Mouse (Mus musculus): ENCODE results near the gene Tcp11l1. TPM values are rescaled to one million over a fixed set of nuclear protein-coding genes. Genes with fewer than 3 reads are reported as not detected.

The Tcp11l1 gene
- 58.3 and 58.7 TPM in 2 replicates for polyA plus RNA-seq (2016; fragmentation: Nextera tagmentation; extraction: Ambion mirVana)

DNA sequence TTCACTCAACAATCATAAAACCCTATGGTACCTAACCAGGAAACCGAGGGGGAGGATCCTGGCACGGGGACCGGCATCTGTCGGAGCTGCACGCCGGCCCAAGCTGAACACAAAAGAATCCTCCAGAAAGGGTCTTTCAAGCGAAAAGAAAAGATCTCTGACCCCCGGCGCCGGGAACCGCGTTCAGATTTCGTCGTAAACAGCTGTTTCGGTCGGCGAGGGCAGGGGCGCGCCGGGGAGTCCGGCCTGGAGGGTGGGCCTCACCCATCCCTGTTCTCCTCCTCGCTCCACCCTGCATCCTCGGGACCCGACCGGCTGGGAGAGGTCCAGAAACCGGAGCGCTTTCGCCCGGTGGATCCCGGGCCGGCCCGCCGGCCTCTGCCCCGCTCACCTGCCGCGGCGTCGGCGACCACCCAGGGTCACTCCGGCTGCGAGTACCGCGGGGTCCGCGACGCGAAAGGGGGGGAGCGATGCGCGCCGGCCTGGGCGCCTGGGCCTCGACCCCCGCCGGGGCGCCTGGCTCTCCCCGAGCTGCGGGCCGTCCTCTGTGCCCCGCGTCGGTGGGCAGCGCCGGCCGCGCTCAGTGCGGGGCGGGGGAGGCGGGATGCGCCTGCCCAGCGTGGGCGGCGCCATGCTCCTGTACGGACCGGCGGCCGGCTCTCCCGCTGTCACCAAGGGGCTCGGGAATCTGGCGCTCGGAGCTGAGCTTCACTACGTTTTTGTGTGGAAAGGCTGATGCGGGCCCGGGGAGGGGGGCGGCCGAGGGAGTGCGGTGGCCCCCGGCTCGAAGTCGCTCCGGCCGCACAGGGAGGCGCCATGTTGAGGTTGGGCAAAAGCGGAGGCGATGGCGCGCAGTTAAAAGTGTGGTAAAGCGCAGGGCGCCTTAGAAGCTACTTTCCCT is at the start of gene Tcp11l1:
Tcp11l1 (minus strand) TSS at position 585 of the 901 bp plus-strand sequence.
- DNase-seq (ENCODE audit: low spot score): peak; percentile 78
- Histone ChIP-seq H3K9me3 (replicated peaks) (no peaks in the 10 kb centered on the region), H3K4me1 (peaks cover 38% of the 10 kb centered on the region), H3K36me3 (peaks cover 10% of the 10 kb centered on the region; the same call in 1 of the 2 replicates), H3K27me3 (ENCODE audit: low read depth, poor library complexity, severe bottlenecking) (peaks cover 9% of the 10 kb centered on the region; the same call in 1 of the 2 replicates), H3K27ac (replicated peaks) (peak within 1 kb of the TSS; percentile 98), H3K4me3 (peak within 1 kb of the TSS; percentile 91)
- under 1% methylated on average over 97 of the region's 99 CpGs for WGBS

DNA sequence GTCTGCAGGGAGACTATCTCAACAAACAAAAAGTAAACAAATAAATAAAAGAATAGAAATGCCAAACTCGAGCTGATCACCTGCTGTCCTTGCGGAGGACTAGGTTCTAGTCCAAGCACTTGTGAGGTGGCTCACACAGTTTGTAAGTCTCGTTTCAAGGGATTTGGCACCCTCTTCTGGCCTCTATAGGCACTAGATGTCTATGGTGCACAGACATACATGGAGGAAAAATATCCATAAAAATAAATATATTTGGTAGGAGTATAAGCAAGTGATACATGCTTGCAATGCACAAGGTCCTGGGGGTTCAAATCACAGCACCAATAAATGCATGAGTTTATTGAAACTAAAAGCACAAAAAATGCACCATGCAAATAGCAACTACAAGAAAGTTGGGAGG is 38.6 kb upstream of the Tcp11l1 start:
- DNase-seq (ENCODE audit: low spot score): no peak
- no peaks in the 10 kb centered on the region for H3K9me3 ChIP-seq (replicated peaks)
- no peak overlapping the region for H3K4me3 ChIP-seq
- no peak overlapping the region for H3K27ac ChIP-seq (replicated peaks)
- no peaks in the 10 kb centered on the region for H3K27me3 ChIP-seq (ENCODE audit: low read depth, poor library complexity, severe bottlenecking)
- peaks cover 6% of the 10 kb centered on the region for H3K36me3 ChIP-seq
- 70% methylated on average over 3 of the region's 3 CpGs for WGBS
- H3K4me1 ChIP-seq: no peaks in the 10 kb centered on the region

DNA sequence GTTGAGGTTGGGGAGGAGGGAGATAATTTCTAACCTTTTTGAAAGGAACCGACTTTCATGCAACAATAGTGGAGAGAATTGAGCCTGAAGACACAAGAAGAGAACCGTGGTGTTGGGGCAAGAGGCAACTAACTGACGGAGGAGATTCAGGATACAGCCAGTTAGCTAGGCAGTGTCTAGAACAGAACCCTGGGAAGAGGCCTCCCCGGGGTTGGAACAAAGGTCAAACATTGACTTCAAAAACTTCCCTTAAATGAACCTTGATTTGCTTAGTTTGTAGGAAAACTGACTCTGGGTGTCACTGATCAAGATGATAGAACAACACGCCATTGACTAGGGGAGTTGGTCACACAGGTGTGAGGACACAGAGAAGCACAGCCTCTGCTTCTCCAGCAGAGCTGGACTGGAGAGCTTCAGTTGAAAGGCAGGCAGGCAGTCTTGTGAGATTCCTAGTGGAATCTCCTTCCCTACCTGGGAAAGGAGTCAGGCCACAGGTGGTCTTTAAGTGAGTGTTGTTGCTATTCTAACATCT is 36.7 kb upstream of the Tcp11l1 start:
- Histone ChIP-seq H3K27me3 (ENCODE audit: low read depth, poor library complexity, severe bottlenecking) (peaks cover 6% of the 10 kb centered on the region), H3K27ac (replicated peaks) (no peak overlapping the region), H3K9me3 (replicated peaks) (no peaks in the 10 kb centered on the region), H3K4me1 (no peaks in the 10 kb centered on the region), H3K36me3 (peaks cover 6% of the 10 kb centered on the region), H3K4me3 (no peak overlapping the region)
- WGBS: 81% methylated on average over 5 of the region's 5 CpGs
- no peak for DNase-seq (ENCODE audit: low spot score)

DNA sequence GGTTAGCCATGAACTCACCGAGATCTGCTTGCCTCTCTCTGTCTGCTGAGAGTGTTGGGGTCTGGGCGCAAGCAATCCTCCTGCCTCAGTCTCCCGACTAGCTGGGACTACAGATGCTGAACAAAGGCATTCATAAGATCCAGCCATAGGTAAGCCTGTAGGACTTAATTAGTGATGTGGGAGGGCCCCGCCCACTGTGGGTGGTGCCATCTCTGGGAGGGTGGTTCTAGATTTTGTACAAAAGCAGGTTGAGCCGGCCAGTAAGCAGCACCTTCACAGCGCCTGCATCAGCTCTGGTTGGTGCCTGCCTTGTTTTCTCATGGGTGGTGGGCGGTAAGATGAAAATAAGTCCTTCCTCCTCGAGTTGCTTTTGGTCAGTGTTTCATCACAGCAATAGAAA is 34.3 kb upstream of the Tcp11l1 start:
- no peak for DNase-seq (ENCODE audit: low spot score)
- no peak overlapping the region for H3K27ac ChIP-seq (replicated peaks)
- WGBS: 60% methylated on average over 8 of the region's 8 CpGs
- peaks cover 30% of the 10 kb centered on the region for H3K27me3 ChIP-seq (ENCODE audit: low read depth, poor library complexity, severe bottlenecking)
- H3K4me1 ChIP-seq: peaks cover 18% of the 10 kb centered on the region
- H3K36me3 ChIP-seq: no peaks in the 10 kb centered on the region
- no peak overlapping the region for H3K4me3 ChIP-seq
- no peaks in the 10 kb centered on the region for H3K9me3 ChIP-seq (replicated peaks)

DNA sequence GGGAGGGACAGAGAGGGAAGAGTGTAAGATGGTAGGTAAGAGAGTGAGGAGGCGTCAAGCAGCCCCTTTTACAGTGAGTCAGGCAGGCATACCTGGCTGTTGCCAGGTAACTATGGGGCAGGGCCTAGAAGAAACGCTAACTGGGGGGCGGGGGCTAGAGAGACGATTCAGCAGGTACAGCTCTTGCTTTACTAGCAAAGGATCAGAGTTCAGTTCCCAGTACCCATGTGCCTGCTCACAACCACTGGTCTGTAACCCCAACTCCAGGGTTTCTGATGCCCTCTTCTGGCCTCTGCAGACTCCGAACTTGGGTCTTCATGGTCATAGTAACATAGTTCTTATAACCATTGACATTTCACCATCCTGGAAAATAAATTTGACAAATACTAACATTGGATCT is 32.0 kb upstream of the Tcp11l1 start:
- Histone ChIP-seq H3K27ac (replicated peaks) (no peak overlapping the region), H3K36me3 (no peaks in the 10 kb centered on the region), H3K4me3 (no peak overlapping the region), H3K4me1 (peaks cover 24% of the 10 kb centered on the region), H3K9me3 (replicated peaks) (no peaks in the 10 kb centered on the region), H3K27me3 (ENCODE audit: low read depth, poor library complexity, severe bottlenecking) (peaks cover 46% of the 10 kb centered on the region)
- DNase-seq (ENCODE audit: low spot score): no peak
- WGBS: 42% methylated on average over 5 of the region's 5 CpGs

DNA sequence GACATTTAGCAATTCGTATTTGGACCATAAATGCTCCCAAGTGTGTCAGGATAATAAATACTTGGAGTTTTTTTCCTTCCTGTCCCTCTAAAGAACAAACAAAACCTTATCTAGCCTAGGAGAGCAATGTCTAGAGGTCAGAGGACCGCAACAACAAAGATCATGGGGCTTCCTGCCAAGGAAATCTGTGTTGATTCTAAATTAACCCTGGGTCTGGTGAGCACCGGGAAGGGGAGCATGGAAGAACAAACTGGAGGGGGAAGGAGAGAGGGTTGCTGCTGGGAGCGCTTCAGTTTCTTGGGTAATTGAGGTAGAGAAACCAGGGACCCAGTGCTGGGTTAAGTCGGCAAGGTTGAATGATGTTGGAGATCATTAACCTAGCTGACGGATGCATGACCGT is 31.2 kb upstream of the Tcp11l1 start:
- peak overlapping the region; percentile 78 for H3K4me3 ChIP-seq
- H3K36me3 ChIP-seq: no peaks in the 10 kb centered on the region
- no peak overlapping the region; the same call in 1 of the 2 replicates for H3K27ac ChIP-seq (replicated peaks)
- H3K27me3 ChIP-seq (ENCODE audit: low read depth, poor library complexity, severe bottlenecking): peaks cover 46% of the 10 kb centered on the region
- H3K4me1 ChIP-seq: peaks cover 24% of the 10 kb centered on the region
- no peaks in the 10 kb centered on the region for H3K9me3 ChIP-seq (replicated peaks)
- no peak for DNase-seq (ENCODE audit: low spot score)
- 21% methylated on average over 7 of the region's 7 CpGs for WGBS

DNA sequence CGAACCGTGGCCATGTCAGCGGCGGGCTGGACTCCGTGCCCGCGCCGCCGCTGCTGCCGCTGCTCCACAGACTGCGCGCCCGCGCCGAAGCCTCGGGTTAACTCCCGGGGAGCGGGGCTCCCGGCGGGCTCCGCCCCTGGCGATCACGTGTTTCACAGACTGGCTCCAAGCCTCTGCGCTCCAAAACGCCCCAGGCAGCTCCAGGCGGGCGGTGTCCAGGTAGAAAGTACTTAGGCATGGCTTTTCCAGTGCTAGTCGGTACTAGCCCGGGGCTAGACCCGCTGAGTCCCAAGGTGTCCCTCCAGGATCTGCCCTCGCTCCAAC is 30.7 kb upstream of the Tcp11l1 start, which contains the start of gene Depdc7:
Depdc7 (minus strand) TSS at position 138 of the 324 bp plus-strand sequence.
- H3K36me3 ChIP-seq: no peaks in the 10 kb centered on the region
- 0% methylated on average over 31 of the region's 31 CpGs for WGBS
- peaks cover 24% of the 10 kb centered on the region for H3K4me1 ChIP-seq
- DNase-seq (ENCODE audit: low spot score): peak; percentile 86
- H3K27ac ChIP-seq (replicated peaks): peak within 1 kb of the TSS; percentile 83
- peak within 1 kb of the TSS; percentile 78 for H3K4me3 ChIP-seq
- H3K27me3 ChIP-seq (ENCODE audit: low read depth, poor library complexity, severe bottlenecking): peaks cover 46% of the 10 kb centered on the region
- no peaks in the 10 kb centered on the region for H3K9me3 ChIP-seq (replicated peaks)

DNA sequence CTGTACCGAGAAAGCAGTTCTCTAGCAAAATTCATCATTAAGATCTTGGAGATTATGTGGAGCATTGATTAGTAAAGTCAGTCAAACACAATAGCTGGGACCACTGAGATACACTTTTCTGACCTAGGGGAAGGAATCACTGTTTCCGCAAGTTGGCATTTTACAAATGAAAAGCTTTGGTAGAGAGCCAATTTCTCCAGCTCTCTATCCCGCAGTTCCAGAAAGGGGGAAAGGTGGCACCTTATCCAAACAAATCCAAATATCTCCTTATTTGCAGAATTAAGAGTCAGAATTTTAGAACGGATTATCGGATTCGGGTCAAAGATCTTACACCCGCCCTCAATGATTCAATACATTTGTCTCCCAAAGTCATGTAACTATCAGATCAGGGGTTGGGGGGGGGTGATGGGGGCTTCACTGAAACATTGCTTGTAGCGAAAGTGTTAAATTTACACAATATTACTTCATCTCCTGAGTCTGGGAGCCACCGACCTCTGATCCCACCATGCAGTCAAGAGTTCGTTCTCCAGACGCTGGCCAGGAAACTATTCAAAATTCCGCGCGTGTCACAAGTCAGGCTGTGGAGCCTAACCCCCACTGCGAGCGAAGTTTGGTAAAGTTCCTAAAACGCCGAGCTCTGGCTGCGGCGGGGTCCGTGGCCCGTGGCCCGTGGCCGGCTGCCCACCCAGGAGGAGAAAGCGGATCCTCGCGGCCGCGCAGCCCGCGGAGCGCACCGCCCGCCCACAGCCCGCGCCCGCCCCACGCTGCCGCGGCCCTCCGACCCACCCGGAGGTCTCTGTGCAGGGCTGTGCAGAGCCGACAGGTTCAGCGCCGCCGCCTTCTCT is 30.1 kb upstream of the Tcp11l1 start:
- DNase-seq (ENCODE audit: low spot score): no peak
- peaks cover 46% of the 10 kb centered on the region for H3K27me3 ChIP-seq (ENCODE audit: low read depth, poor library complexity, severe bottlenecking)
- WGBS: 5% methylated on average over 45 of the region's 46 CpGs
- H3K36me3 ChIP-seq: no peaks in the 10 kb centered on the region
- H3K9me3 ChIP-seq (replicated peaks): no peaks in the 10 kb centered on the region
- peak overlapping the region; percentile 78 for H3K4me3 ChIP-seq
- H3K27ac ChIP-seq (replicated peaks): peak overlapping the region; percentile 83
- H3K4me1 ChIP-seq: peaks cover 24% of the 10 kb centered on the region

DNA sequence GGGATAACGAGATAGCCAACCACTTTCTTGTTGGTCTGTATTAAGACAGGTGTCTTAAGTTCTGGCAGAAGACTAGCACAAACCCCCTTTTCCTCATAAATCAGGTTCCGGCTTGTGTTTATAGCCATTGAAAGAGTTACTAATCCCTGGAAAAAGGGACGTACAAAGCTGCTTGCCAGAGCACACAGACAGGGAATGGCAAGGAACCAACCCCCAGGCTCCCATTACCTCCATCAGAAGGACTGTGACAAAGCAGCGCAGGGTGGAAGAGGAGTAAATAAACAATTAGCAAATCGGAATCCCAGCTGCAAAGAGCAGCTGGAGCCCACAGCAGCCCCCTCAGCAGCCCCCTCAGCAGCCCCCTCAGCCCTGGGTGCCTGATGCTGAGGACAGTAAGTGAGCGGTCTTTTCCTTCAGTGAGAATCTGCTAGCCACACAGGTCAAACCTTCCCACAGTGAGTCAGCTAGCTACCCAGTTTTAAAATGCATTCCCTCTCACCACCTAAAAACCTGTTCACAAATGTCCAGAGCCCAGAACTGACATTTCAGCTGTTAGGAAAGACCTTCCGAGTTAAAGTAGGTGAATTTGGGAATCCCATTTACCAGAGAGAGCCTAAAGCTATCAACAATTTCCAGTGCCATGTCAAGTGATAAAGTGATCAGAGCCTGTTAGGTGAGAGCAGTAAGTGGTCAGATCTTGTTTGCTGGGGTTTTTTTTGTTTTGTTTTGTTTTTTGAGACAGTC is 29.2 kb upstream of the Tcp11l1 start:
- 21% methylated on average over 7 of the region's 7 CpGs for WGBS

DNA sequence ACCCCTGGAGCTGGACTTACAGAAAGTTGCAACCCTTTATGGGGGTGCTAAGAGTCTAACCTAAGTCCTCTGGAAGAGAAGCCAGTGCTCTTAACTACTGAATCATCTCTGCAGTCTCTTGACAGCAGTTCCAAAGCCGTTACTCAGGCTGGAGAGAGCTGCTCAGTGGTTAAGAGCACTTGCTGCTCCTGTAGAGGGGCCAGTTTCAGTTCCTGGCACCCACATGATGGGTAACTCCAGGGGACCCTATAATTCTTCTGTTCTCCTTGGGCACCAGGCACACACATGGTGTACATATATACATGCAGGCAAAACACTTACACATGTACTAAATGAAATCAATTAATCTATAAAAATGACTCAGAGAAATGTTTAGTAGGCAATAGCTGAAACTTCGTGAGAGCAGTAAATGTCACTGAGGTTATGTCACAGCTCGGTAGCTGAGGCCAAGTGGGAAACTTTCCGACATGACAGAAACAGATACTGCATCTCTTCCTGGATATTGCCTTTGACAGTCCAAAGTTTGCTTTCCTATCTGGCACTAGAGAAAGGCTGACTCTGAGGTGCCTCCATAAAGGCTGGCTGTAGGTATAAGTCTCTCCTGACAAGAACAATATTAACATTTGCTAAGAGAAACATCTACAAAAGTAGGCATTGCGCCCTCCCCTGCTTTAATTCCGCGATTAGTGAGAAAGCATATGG is 28.4 kb upstream of the Tcp11l1 start:
- Histone ChIP-seq H3K27me3 (ENCODE audit: low read depth, poor library complexity, severe bottlenecking) (peaks cover 46% of the 10 kb centered on the region), H3K4me3 (no peak overlapping the region), H3K36me3 (no peaks in the 10 kb centered on the region), H3K4me1 (peaks cover 24% of the 10 kb centered on the region), H3K9me3 (replicated peaks) (no peaks in the 10 kb centered on the region), H3K27ac (replicated peaks) (no peak overlapping the region)
- DNase-seq (ENCODE audit: low spot score): no peak
- 63% methylated on average over 7 of the region's 7 CpGs for WGBS

More for the DNA sequence above, 29.2 kb upstream of the Tcp11l1 start:
- H3K36me3 ChIP-seq: no peaks in the 10 kb centered on the region
- H3K27ac ChIP-seq (replicated peaks): no peak overlapping the region
- no peaks in the 10 kb centered on the region for H3K9me3 ChIP-seq (replicated peaks)
- peaks cover 24% of the 10 kb centered on the region for H3K4me1 ChIP-seq
- peaks cover 46% of the 10 kb centered on the region for H3K27me3 ChIP-seq (ENCODE audit: low read depth, poor library complexity, severe bottlenecking)
- DNase-seq (ENCODE audit: low spot score): peak; percentile 20
- H3K4me3 ChIP-seq: no peak overlapping the region

DNA sequence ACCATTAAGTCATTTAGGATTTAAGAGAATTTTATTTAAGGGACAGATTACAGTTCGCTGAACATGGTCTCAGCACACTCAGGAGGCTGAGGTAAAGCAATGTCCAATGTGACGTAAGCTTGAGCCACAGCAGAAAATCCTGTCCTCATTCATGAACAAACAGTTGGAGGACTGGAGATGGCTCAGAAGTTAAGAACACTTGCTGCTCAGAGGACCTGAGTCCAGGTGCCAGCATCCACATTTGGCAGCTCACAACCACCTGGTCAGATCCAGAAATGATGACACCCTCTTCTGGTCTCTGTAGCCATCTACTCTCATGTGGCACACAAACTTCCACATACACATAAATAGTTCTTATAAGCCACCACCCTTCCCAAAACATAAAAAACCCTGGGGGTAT is 27.7 kb upstream of the Tcp11l1 start:
- no peaks in the 10 kb centered on the region for H3K36me3 ChIP-seq
- no peak overlapping the region for H3K27ac ChIP-seq (replicated peaks)
- peaks cover 46% of the 10 kb centered on the region for H3K27me3 ChIP-seq (ENCODE audit: low read depth, poor library complexity, severe bottlenecking)
- no peak for DNase-seq (ENCODE audit: low spot score)
- peaks cover 24% of the 10 kb centered on the region for H3K4me1 ChIP-seq
- H3K4me3 ChIP-seq: no peak overlapping the region
- no peaks in the 10 kb centered on the region for H3K9me3 ChIP-seq (replicated peaks)
- 93% methylated on average over 2 of the region's 2 CpGs for WGBS

All from midbrain, embryonic 10.5 days (tissue).